Mouse (Mus musculus): Measurements from ENCODE around the gene Add1. TPM values are rescaled to one million over a fixed set of nuclear protein-coding genes. Genes with fewer than 3 reads are reported as not detected.

Gene Add1
- polyA plus RNA-seq, 2 experiments: 197 to 222 TPM

GRCm38 (mm10) chr5:34582314-34582675 lies 8.8 kb downstream of the Add1 start:
- Histone ChIP-seq H3K9ac (ENCODE audit: low read depth, low read length, severe bottlenecking) (no peak overlapping the region), H3K27me3 (ENCODE audit: control insufficient read depth, insufficient read depth, low read length) (no peaks in the 10 kb centered on the region), H3K4me1 (ENCODE audit: control insufficient read depth, insufficient read depth, low read length) (no peaks in the 10 kb centered on the region), H3K4me2 (replicated peaks; ENCODE audit: low read depth, low read length, severe bottlenecking) (no peak overlapping the region), H3K9me3 (ENCODE audit: control insufficient read depth, low read length) (no peaks in the 10 kb centered on the region), H3K36me3 (ENCODE audit: control insufficient read depth, insufficient read depth, low read length) (peaks cover 6% of the 10 kb centered on the region; the same call in 1 of the 2 replicates), H3K4me3 (replicated peaks; ENCODE audit: low read length) (no peak overlapping the region), H3K27ac (replicated peaks; ENCODE audit: low read depth, low read length) (no peak overlapping the region)
- ATAC-seq (ENCODE audit: low FRiP score, low read depth) (no peak), DNase-seq (ENCODE audit: low spot score) (no peak)
- no peak for TF ChIP-seq POLR2A (IDR thresholded peaks at IDR 0.05; ENCODE audit: borderline replicate concordance, extremely low read depth, insufficient read depth, insufficient read length)
- WGBS: 79% methylated on average over 5 of the region's 5 CpGs

- WGBS: 71% methylated on average over 5 of the region's 5 CpGs
- no peaks in the 10 kb centered on the region for H3K36me3 ChIP-seq (ENCODE audit: control insufficient read depth, insufficient read depth, low read length)
- H3K9ac ChIP-seq (ENCODE audit: low read depth, low read length, severe bottlenecking): no peak overlapping the region
- H3K4me1 ChIP-seq (ENCODE audit: control insufficient read depth, insufficient read depth, low read length): no peaks in the 10 kb centered on the region
- DNase-seq (ENCODE audit: low spot score) (no peak), ATAC-seq (ENCODE audit: low FRiP score, low read depth) (no peak)
- TF ChIP-seq POLR2A (IDR thresholded peaks at IDR 0.05; ENCODE audit: borderline replicate concordance, extremely low read depth, insufficient read depth, insufficient read length): no peak
- H3K9me3 ChIP-seq (ENCODE audit: control insufficient read depth, low read length): no peaks in the 10 kb centered on the region
- H3K27me3 ChIP-seq (ENCODE audit: control insufficient read depth, insufficient read depth, low read length): no peaks in the 10 kb centered on the region
- H3K4me3 ChIP-seq (replicated peaks; ENCODE audit: low read length): no peak overlapping the region
- H3K4me2 ChIP-seq (replicated peaks; ENCODE audit: low read depth, low read length, severe bottlenecking): no peak overlapping the region
- H3K27ac ChIP-seq (replicated peaks; ENCODE audit: low read depth, low read length): no peak overlapping the region
Observed at GRCm38 (mm10) chr5:34585216-34585615, 11.8 kb downstream of the Add1 start.

DNA sequence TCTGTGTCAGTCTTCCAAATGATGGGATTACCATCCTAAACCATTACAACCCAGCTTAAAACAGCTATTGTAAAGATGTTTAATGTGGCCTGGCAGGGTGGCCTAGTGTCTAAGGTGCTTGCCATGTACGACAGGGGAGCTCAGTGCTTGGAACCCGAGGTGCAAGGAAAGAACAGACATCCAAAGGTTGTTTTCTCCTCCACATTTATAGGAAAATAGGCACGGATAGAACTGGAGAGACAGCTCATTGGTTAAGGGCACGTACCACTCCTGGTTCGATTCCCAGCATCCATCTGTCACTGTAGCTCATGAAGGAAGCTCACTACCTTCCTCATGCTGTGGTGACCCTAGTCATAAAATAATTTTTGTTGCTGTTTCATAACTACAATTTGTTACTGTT lies 14.4 kb downstream of the Add1 start:
- Histone ChIP-seq H3K9me3 (ENCODE audit: control insufficient read depth, low read length) (no peaks in the 10 kb centered on the region), H3K27me3 (ENCODE audit: control insufficient read depth, insufficient read depth, low read length) (no peaks in the 10 kb centered on the region), H3K36me3 (ENCODE audit: control insufficient read depth, insufficient read depth, low read length) (0 out of 2 replicates have a peak, but pooled peaks cover 2% of the 10 kb centered on the region), H3K4me2 (replicated peaks; ENCODE audit: low read depth, low read length, severe bottlenecking) (no peak overlapping the region), H3K4me3 (replicated peaks; ENCODE audit: low read length) (no peak overlapping the region), H3K9ac (ENCODE audit: low read depth, low read length, severe bottlenecking) (no peak overlapping the region), H3K27ac (replicated peaks; ENCODE audit: low read depth, low read length) (no peak overlapping the region), H3K4me1 (ENCODE audit: control insufficient read depth, insufficient read depth, low read length) (no peaks in the 10 kb centered on the region)
- no peak for DNase-seq (ENCODE audit: low spot score)
- no peak for ATAC-seq (ENCODE audit: low FRiP score, low read depth)
- TF ChIP-seq POLR2A (IDR thresholded peaks at IDR 0.05; ENCODE audit: borderline replicate concordance, extremely low read depth, insufficient read depth, insufficient read length): no peak
- 83% methylated on average over 5 of the region's 5 CpGs for WGBS

GRCm38 (mm10) chr5:34590059-34590458 lies 16.6 kb downstream of the Add1 start:
- Histone ChIP-seq H3K9ac (ENCODE audit: low read depth, low read length, severe bottlenecking) (no peak overlapping the region), H3K27ac (replicated peaks; ENCODE audit: low read depth, low read length) (no peak overlapping the region), H3K4me1 (ENCODE audit: control insufficient read depth, insufficient read depth, low read length) (no peaks in the 10 kb centered on the region), H3K9me3 (ENCODE audit: control insufficient read depth, low read length) (no peaks in the 10 kb centered on the region), H3K4me3 (replicated peaks; ENCODE audit: low read length) (no peak overlapping the region), H3K36me3 (ENCODE audit: control insufficient read depth, insufficient read depth, low read length) (peaks cover 7% of the 10 kb centered on the region; the same call in 1 of the 2 replicates), H3K27me3 (ENCODE audit: control insufficient read depth, insufficient read depth, low read length) (no peaks in the 10 kb centered on the region), H3K4me2 (replicated peaks; ENCODE audit: low read depth, low read length, severe bottlenecking) (no peak overlapping the region)
- WGBS: 37% methylated on average over 5 of the region's 5 CpGs
- DNase-seq (ENCODE audit: low spot score): no peak
- TF ChIP-seq POLR2A (IDR thresholded peaks at IDR 0.05; ENCODE audit: borderline replicate concordance, extremely low read depth, insufficient read depth, insufficient read length): no peak
- no peak for ATAC-seq (ENCODE audit: low FRiP score, low read depth)

GRCm38 (mm10) chr5:34590702-34591101 lies 17.2 kb downstream of the Add1 start:
- H3K4me2 ChIP-seq (replicated peaks; ENCODE audit: low read depth, low read length, severe bottlenecking): no peak overlapping the region
- H3K4me1 ChIP-seq (ENCODE audit: control insufficient read depth, insufficient read depth, low read length): no peaks in the 10 kb centered on the region
- WGBS: 69% methylated on average over 4 of the region's 4 CpGs
- ATAC-seq (ENCODE audit: low FRiP score, low read depth) (no peak), DNase-seq (ENCODE audit: low spot score) (no peak)
- H3K9ac ChIP-seq (ENCODE audit: low read depth, low read length, severe bottlenecking): no peak overlapping the region
- H3K27ac ChIP-seq (replicated peaks; ENCODE audit: low read depth, low read length): no peak overlapping the region
- no peak overlapping the region for H3K4me3 ChIP-seq (replicated peaks; ENCODE audit: low read length)
- no peak for TF ChIP-seq POLR2A (IDR thresholded peaks at IDR 0.05; ENCODE audit: borderline replicate concordance, extremely low read depth, insufficient read depth, insufficient read length)
- H3K27me3 ChIP-seq (ENCODE audit: control insufficient read depth, insufficient read depth, low read length): no peaks in the 10 kb centered on the region
- H3K9me3 ChIP-seq (ENCODE audit: control insufficient read depth, low read length): no peaks in the 10 kb centered on the region
- H3K36me3 ChIP-seq (ENCODE audit: control insufficient read depth, insufficient read depth, low read length): peaks cover 7% of the 10 kb centered on the region; the same call in 1 of the 2 replicates

Data from limb, embryonic 14.5 days (tissue).